Mouse (Mus musculus): Measurements from ENCODE around the gene Hlcs. TPM values are rescaled to one million over a fixed set of nuclear protein-coding genes. Genes with fewer than 3 reads are reported as not detected.
"Not testable (repeated sequence)": the region's sequence is repeated elsewhere in the genome, so short reads cannot be mapped to it uniquely, and the experiment has no call there.

Gene Hlcs
- polyA plus RNA-seq, 1 experiment = 17.5 TPM

- no peak overlapping the region for H3K4me3 ChIP-seq (replicated peaks; ENCODE audit: insufficient read depth, low read depth, low read length)
- WGBS = 51% methylated on average over 10 of the region's 10 CpGs
- DNase-seq = no peak
- no peaks in the 10 kb centered on the region for H3K27me3 ChIP-seq (ENCODE audit: control insufficient read depth, insufficient read depth, low read length)
- no peaks in the 10 kb centered on the region for H3K4me1 ChIP-seq (ENCODE audit: control insufficient read depth, insufficient read depth, low read length)
- H3K27ac ChIP-seq (ENCODE audit: insufficient read depth, low read length) = no peak overlapping the region
- TF ChIP-seq CTCF (IDR thresholded peaks at IDR 0.05; ENCODE audit: borderline replicate concordance, insufficient read depth, low read depth, low read length) (no peak), POLR2A (IDR thresholded peaks at IDR 0.05; ENCODE audit: borderline replicate concordance, insufficient read depth, low read length) (no peak)
Measured at GRCm38 (mm10) chr16:94350287-94350677, 36.9 kb upstream of the Hlcs start.

GRCm38 (mm10) chr16:94349588-94350286, 36.4 kb upstream of the Hlcs start:
- Histone ChIP-seq H3K4me3 (replicated peaks; ENCODE audit: insufficient read depth, low read depth, low read length) (no peak overlapping the region), H3K4me1 (ENCODE audit: control insufficient read depth, insufficient read depth, low read length) (no peaks in the 10 kb centered on the region), H3K27ac (ENCODE audit: insufficient read depth, low read length) (no peak overlapping the region), H3K27me3 (ENCODE audit: control insufficient read depth, insufficient read depth, low read length) (no peaks in the 10 kb centered on the region)
- TF ChIP-seq POLR2A (IDR thresholded peaks at IDR 0.05; ENCODE audit: borderline replicate concordance, insufficient read depth, low read length) (no peak), CTCF (IDR thresholded peaks at IDR 0.05; ENCODE audit: borderline replicate concordance, insufficient read depth, low read depth, low read length) (no peak)
- no peak for DNase-seq
- WGBS = 32% methylated on average over 11 of the region's 11 CpGs

DNA sequence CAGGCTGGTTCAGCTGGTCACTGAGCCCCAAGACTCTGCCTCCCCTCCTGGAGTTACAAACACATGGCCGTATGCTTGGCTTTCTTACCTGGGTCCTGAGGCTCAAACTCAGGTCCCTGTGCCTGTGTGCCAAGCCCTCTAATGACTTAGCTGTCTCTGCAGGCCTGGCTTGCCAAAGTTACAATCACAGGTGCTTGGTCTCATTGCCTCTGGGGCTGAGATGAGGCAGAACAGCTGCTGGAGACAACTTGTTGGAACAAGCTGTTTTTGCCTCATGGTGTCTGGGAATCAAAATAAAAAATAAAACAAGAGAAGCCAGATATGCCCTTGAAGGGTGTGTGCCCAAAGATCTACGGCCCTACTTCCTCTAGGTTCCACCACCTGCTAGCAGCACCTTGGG, 35.4 kb upstream of the Hlcs start:
- Histone ChIP-seq H3K27me3 (ENCODE audit: control insufficient read depth, insufficient read depth, low read length) (no peaks in the 10 kb centered on the region), H3K27ac (ENCODE audit: insufficient read depth, low read length) (no peak overlapping the region), H3K4me1 (ENCODE audit: control insufficient read depth, insufficient read depth, low read length) (no peaks in the 10 kb centered on the region), H3K4me3 (replicated peaks; ENCODE audit: insufficient read depth, low read depth, low read length) (no peak overlapping the region)
- no peak for DNase-seq
- WGBS = 91% methylated on average over 2 of the region's 2 CpGs
- no peak for TF ChIP-seq POLR2A (IDR thresholded peaks at IDR 0.05; ENCODE audit: borderline replicate concordance, insufficient read depth, low read length)
- TF ChIP-seq CTCF (IDR thresholded peaks at IDR 0.05; ENCODE audit: borderline replicate concordance, insufficient read depth, low read depth, low read length) = no peak

DNA sequence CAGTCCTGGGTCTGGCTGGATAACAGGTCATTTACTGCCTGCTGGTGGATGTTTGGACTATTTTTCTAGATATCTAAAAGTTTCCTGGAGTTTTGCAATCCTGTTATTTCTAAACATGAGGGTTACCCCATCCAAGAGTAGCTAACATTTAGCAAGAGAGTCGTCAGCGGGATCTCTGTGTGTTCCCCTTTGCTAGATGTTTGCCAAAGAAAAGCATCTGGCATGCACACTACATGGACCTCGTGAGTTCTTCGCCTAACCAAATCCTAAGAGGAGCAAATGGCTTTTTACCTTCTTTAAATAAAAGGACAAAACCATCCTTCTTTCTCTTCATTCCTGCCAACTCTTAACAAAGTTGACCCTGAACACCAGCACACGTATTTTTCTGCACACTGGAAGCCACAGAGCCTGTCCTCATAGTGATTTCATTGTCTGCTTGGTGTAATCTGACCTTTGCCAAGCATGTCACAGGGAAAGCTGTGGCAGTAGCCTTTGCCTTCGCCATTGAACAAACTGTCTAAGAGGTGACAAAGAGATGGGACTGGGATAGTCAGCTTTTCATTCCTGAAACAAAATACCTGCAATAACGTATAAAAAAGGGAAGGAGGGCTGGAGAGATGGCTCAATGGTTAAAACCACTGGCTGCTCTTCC, 33.8 kb upstream of the Hlcs start:
- no peak for DNase-seq
- Histone ChIP-seq H3K27me3 (ENCODE audit: control insufficient read depth, insufficient read depth, low read length) (no peaks in the 10 kb centered on the region), H3K4me3 (replicated peaks; ENCODE audit: insufficient read depth, low read depth, low read length) (no peak overlapping the region), H3K4me1 (ENCODE audit: control insufficient read depth, insufficient read depth, low read length) (no peaks in the 10 kb centered on the region), H3K27ac (ENCODE audit: insufficient read depth, low read length) (no peak overlapping the region)
- WGBS = 73% methylated on average over 7 of the region's 7 CpGs
- TF ChIP-seq CTCF (IDR thresholded peaks at IDR 0.05; ENCODE audit: borderline replicate concordance, insufficient read depth, low read depth, low read length) = no peak
- no peak for TF ChIP-seq POLR2A (IDR thresholded peaks at IDR 0.05; ENCODE audit: borderline replicate concordance, insufficient read depth, low read length)

DNA sequence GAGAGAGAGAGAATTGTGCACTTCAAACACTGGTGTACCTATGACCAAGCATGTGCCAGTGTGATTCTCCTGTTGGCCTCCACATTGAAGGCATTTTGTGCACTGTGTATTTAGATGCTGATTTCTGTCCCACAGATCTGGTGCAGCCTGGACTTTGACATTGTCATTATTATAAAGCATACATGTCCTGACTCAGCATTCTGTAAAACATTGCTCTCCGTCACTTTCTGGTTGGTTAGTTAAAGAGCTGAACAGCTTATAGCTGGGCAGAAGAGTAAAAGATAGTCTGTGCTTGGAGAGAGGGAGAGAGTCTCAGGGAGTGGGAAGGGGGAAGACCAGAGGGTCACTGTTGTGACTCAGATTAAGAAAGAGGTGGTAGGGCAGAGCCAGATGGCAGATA, 32.4 kb upstream of the Hlcs start:
- DNase-seq = no peak
- no peak overlapping the region for H3K27ac ChIP-seq (ENCODE audit: insufficient read depth, low read length)
- no peaks in the 10 kb centered on the region for H3K4me1 ChIP-seq (ENCODE audit: control insufficient read depth, insufficient read depth, low read length)
- no peaks in the 10 kb centered on the region for H3K27me3 ChIP-seq (ENCODE audit: control insufficient read depth, insufficient read depth, low read length)
- TF ChIP-seq CTCF (IDR thresholded peaks at IDR 0.05; ENCODE audit: borderline replicate concordance, insufficient read depth, low read depth, low read length) = no peak
- no peak for TF ChIP-seq POLR2A (IDR thresholded peaks at IDR 0.05; ENCODE audit: borderline replicate concordance, insufficient read depth, low read length)
- 90% methylated on average over 1 of the region's 1 CpGs for WGBS
- no peak overlapping the region for H3K4me3 ChIP-seq (replicated peaks; ENCODE audit: insufficient read depth, low read depth, low read length)

DNA sequence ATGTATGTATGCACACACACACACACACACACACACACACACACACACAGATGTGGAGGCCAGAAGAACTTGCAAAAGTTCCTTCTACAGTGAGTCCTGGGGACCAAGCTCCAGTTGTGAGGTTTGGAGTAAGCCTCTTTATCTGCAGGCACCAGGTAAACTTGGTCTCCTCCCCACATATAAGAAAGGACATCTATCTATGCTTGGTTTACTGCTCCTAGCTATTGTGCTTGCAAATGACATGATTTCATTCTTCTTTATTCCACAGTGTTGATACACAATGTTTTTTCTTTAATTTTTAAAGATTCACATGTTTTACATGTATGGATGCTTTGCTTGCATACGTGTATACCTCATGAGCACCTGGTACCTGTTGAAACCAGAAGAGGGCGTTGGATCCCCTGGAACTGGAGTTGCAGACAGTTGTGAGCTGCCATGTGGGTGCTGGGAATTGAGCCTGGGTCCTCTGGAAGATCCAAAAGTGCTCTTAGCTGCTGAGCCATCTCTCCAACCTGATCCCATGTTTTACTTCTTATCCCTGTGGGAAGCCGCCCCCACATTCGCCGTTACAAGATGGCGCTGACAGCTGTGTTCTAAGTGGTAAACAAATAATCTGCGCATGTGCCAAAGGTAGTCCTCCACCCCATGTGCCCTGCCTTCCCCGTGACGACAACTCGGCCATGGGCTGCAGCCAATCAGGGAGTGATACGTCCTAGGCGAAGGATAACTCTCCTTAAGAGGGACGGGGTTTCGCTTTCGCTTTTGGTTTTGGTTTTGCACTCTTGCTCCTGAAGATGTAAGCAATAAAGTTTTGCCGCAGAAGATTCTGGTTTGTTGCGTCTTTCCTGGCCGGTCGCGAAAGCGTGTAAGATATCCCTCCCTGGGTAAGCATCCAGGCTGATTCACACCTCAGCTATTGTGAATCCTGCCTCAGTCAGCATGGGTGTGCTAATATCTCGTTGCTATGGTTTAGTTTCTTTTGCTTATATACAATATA, 26.1 kb upstream of the Hlcs start:
- WGBS = 89% methylated on average over 21 of the region's 22 CpGs
- DNase-seq; H3K4me3 ChIP-seq (replicated peaks; ENCODE audit: insufficient read depth, low read depth, low read length); H3K27ac ChIP-seq (ENCODE audit: insufficient read depth, low read length); H3K27me3 ChIP-seq (ENCODE audit: control insufficient read depth, insufficient read depth, low read length); H3K4me1 ChIP-seq (ENCODE audit: control insufficient read depth, insufficient read depth, low read length): not testable (repeated sequence)

DNA sequence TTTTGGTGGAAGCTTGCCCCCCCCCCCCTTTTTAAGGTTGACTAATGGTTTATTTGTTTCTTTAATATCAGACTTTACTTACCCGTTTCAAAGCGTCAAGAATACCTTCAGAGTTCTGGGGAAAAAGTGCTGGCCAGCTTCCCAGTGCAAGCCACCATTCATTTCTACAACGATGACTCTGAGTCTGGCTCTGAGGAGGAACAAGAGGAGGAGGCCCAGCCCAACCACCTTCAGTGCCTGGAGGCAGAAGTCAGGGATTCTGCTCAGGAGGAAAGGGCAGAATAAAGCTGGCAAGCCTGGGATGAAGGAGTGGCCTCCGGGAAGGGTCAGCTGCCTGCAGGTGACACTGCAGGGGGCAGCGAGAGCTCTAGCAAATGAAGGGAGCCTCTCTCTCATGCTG, 22.3 kb upstream of the Hlcs start:
- Histone ChIP-seq H3K27ac (ENCODE audit: insufficient read depth, low read length) (no peak overlapping the region), H3K4me1 (ENCODE audit: control insufficient read depth, insufficient read depth, low read length) (no peaks in the 10 kb centered on the region), H3K27me3 (ENCODE audit: control insufficient read depth, insufficient read depth, low read length) (no peaks in the 10 kb centered on the region), H3K4me3 (replicated peaks; ENCODE audit: insufficient read depth, low read depth, low read length) (no peak overlapping the region)
- no peak for TF ChIP-seq POLR2A (IDR thresholded peaks at IDR 0.05; ENCODE audit: borderline replicate concordance, insufficient read depth, low read length)
- no peak for TF ChIP-seq CTCF (IDR thresholded peaks at IDR 0.05; ENCODE audit: borderline replicate concordance, insufficient read depth, low read depth, low read length)
- DNase-seq = no peak
- WGBS = 35% methylated on average over 5 of the region's 5 CpGs

Measured in cerebellum, adult 2 months (tissue).